Mouse (Mus musculus): ENCODE results near the gene Cfap299. TPM values are rescaled to one million over a fixed set of nuclear protein-coding genes. Genes with fewer than 3 reads are reported as not detected.
A peak's percentile ranks its signal among the peaks of the same experiment; 100 is the strongest.
"Not testable (repeated sequence)": the region's sequence is repeated elsewhere in the genome, so short reads cannot be mapped to it uniquely, and the experiment has no call there.

The Cfap299 gene
- not detected for total RNA-seq (2021)
- long read RNA-seq, experiment 1: 0 reads
- long read RNA-seq, experiment 2: 0 reads

GRCm38 (mm10) chr5:98328848-98329624 lies at the start of gene Cfap299:
Gene Cfap299 (plus strand): TSS chr5:98329304.
- intact Hi-C loops (cut with DNase I): loop anchor here (1.0 to 2.0 kb wide), 2 partner anchors 144 to 1202 kb away; no protein-coding TSS in a partner anchor
- DNase-seq: peak; percentile 83 to 92

- intact Hi-C loops (cut with DNase I): no loop called here
- DNase-seq: no peak
These were observed 47.1 kb upstream of the Cfap299 start for GRCm38 (mm10) chr5:98281993-98282392.

- intact Hi-C loops (cut with DNase I): no loop called here
- DNase-seq: peak in 1 of 2 experiments; percentile 2
These were observed 45.2 kb upstream of the Cfap299 start for GRCm38 (mm10) chr5:98283696-98284478.

DNA sequence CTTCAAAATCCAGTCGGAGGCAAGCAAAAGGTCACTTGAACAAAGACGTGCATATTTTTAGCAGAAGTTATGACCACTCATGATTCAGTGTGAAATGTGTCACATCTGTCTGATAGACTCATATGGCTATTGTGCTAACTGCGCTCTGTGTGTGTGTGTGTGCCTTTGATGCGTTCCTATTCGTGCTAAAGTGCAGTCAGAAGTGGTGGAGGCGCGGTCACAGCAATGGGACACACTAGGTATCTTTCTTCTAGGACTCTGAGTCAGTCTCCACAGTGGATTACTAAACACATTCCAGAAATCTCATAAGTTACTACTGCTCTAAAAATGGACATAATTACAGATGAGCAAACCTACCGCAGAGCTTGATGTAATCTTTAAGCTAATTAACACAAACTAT lies 38.5 kb upstream of the Cfap299 start:
- intact Hi-C loops (cut with DNase I): no loop called here
- DNase-seq: no peak

DNA sequence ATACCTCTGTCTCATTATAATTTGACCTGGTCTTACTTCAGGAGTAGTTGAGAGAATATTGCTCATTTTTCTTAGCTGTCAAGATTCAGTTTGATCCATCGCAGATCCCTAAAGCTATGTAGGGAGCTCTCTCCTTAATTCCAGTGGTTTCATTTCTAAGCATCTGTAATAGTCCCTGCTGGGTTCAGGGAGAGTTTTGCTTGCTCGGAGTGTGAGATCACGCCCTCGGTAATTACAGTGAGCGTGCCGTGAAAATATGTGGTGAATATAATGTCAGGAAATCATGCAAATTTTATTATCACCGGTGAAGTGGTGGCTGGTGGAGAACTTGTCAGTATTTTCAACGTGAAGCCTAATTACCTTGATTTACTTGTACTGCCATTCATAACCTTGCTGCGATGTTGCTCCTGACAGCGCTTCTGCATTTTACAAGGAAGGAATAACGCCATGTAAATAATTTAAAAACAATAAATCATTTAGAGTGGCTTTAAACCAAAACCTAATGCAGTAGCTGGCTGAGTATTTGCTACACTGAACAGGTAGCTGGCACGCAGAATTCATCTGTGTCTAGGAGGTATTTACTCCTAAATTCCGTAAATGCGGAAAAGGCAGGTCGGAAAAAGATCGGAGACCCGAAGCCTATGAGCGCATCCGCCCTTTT lies 36.6 kb upstream of the Cfap299 start:
- intact Hi-C loops (cut with DNase I): no loop called here
- DNase-seq: no peak

DNA sequence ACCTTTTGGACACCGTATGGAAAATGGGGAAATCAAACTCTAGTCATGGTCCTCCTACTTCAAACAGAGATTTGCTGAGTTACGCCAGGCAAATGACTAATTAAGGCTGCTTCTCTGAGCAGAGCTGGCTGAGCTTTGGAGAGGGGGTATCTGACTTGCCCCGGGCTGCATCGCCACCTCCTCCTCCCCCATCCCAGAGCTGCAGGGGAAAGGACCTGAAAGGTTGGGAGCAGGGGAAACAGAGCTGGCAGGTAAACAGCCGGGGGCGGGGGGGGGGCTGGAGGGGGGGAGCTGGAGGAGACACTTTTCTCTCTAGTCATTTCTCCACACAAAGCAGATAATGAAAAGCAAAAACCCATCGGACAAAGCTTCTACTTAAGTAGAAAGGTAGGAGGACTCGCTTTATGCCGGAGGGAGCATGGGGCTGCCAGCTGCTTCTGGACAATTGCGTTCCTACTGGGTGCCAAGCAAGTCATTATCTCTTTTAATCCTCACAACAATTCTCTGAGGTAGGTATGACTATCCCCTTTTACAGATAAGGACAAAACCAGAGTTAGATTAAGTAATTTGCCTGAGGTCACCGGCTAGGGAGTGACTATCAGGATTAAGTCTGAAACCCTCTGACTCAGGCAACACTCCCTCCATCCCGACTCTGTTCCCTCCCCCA lies 35.9 kb upstream of the Cfap299 start:
- intact Hi-C loops (cut with DNase I): no loop called here
- no peak for DNase-seq

DNA sequence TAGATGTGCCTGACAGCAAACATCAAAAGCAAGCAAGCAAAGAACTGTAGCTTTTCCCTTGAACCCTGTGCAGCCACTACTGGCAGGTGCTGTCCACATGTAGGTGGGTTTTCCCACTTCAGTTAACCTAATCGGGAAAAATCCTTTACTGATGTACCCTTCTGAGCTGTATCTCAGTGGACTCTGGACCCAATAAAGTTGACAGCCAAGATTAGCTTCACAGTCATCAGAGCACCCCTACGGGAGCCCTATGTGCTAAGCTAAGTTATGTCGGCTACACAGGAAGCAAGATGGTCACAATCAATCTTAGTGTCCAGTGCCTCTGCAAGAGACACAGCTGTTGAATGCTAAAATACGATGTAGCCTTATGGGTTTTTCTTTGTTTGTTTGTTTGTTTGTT lies 29.0 kb upstream of the Cfap299 start:
- DNase-seq: no peak
- intact Hi-C loops (cut with DNase I): no loop called here

GRCm38 (mm10) chr5:98305673-98306072 lies 23.4 kb upstream of the Cfap299 start:
- no peak for DNase-seq
- intact Hi-C loops (cut with DNase I): no loop called here

- DNase-seq: no peak
These were observed 22.6 kb upstream of the Cfap299 start for GRCm38 (mm10) chr5:98306528-98306927.

GRCm38 (mm10) chr5:98326625-98327024 lies 2.5 kb upstream of the Cfap299 start:
- no peak for DNase-seq
- intact Hi-C loops (cut with DNase I): no loop called here

More at GRCm38 (mm10) chr5:98306528-98306927, 22.6 kb upstream of the Cfap299 start:
- intact Hi-C loops (cut with DNase I): no loop called here

DNA sequence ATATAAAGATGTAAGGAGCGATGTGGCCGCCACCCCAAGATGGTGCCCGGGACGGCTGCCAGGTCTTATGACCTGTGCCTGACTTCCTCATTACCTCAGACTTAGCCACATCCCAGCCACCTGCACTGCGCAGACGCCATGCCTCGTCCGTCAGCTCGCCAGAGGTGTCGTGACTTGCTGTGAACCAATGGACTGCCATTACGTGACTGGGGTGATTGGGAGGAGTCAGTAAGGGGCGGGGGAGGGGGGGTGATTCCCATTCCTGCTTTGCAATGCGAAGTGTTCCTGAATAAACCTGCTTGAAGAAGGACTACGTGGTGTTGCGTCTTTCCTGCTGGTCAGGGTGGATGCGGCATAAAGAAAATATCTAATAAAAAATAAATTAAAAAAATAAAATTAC lies 14.6 kb downstream of the Cfap299 start:
- DNase-seq; intact Hi-C loops (cut with DNase I): not testable (repeated sequence)

GRCm38 (mm10) chr5:98344581-98344980 lies 15.5 kb downstream of the Cfap299 start:
- intact Hi-C loops (cut with DNase I): no loop called here
- no peak for DNase-seq

DNA sequence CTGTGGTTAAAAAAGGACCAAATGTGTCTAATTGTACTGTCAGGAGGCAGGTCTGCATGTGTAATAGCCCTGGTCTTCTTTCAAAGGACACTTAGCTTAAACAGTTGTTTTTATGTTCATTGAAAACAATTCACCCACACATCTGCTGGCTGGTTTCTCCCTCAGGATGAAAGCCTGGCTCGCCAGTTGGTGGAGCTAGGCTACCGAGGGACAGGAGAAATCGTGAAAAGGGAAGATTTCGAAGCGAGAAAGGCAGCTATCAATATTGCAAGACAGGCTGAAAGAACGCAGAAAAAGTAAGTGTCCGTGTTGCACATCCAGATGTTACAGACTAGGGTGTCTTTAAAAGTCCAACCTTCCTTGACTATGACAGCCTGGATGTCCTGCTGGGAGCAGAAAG lies 17.0 kb downstream of the Cfap299 start:
- DNase-seq: no peak
- intact Hi-C loops (cut with DNase I): loop anchor here (5.0 kb wide), 2 partner anchors 531 to 811 kb away; no protein-coding TSS in a partner anchor

DNA sequence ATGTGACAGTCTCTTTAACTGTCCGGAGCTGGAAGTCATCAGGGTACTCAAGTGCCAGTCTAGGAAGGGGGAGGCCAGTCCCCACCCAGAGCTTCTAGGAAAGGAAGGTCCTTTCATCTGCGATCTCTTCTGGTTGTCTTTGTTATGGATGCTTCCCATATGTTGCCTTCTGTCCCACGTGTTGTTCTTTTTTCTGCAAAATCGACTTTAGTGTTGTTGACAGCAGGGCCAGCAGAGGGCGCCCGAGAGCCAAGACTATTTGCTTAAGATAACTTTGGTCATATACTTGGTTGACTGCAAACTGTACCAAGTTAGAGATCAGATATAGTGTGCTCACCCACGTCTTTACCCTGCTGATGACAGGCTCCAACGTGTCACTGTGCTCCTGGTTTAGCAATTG lies 19.5 kb downstream of the Cfap299 start:
- intact Hi-C loops (cut with DNase I): loop anchor here (2.0 to 5.0 kb wide), 3 partner anchors 516 to 809 kb away; no protein-coding TSS in a partner anchor
- peak; percentile 63 to 76 for DNase-seq

DNA sequence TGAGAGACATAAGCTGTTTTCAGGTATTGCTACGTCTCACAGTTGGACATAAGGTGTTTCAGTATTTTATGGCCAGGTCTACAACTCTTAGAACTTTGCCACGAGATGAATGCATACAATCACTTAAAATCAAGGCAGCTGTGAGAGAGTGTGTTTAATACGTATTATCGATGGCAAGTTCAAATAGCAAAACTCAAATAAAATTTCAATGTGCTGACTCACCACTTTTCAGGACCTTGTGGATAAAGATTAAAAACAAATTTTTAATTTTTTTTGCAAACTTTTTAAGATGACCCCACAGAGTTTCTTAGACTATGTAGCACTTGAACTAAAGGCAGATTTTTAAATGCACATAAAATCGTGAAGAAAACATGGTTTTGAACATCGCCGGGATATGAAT lies 30.8 kb downstream of the Cfap299 start:
- intact Hi-C loops (cut with DNase I): no loop called here
- DNase-seq: no peak

GRCm38 (mm10) chr5:98360792-98361419 lies 31.8 kb downstream of the Cfap299 start:
- DNase-seq: no peak
- intact Hi-C loops (cut with DNase I): no loop called here

DNA sequence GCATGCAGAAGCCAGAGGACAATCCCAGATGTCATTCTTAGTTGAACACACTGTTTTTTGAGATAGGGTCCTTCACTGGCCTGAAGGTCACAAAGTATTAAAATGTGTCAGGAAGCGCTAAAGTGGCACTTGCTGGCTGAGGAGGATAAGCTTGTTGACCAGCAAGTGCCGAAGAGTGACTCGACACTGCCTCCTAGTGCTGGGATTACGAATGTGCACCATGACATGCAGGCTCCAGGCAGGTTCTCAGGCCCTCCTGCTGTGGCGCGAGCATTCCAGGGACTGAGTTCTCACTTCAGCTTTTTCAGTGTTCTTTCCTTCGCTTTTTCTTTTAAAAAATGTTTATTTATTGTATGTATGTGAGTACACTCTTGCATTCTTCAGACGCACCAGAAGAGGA lies 34.3 kb downstream of the Cfap299 start:
- intact Hi-C loops (cut with DNase I): no loop called here

DNA sequence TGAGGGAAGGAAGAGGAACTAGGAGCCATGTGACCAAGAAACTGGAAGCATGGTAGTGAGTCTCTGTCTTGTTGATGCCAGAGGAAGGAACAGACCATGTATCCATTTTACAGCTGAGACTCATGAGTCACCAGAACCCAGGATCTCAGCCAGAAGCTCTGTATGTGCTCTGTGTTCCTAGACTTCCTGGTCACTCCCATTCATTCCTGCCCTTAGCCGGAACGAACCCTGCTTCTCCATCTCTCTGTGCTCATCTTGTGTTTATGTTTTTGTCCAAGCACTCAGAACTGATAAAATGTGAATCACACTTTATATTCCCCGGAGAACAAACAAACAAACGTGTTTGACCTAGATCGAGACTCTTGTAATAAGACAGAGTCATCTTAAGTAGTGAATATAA lies 36.2 kb downstream of the Cfap299 start:
- DNase-seq: no peak
- intact Hi-C loops (cut with DNase I): no loop called here

More for the DNA sequence above, 34.3 kb downstream of the Cfap299 start:
- no peak for DNase-seq

DNA sequence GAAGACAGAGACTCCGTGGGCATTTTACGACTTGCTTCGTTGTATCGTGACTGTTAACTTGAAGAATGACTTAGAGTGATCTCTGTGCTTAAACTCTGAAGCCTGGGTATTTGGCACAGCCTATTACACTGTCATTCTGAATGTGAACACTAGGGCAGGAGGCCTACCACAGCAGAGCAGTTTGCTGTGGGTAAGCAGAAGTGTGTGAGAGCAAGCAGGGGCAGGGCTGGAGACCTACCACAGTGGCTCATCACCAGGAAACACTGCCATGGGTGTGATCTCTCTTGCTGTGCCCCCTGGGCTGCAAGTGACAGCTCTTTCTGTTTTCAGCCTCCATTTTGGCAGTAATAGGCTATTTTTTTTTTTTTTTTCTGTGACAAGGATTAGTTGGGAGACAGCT lies 39.7 kb downstream of the Cfap299 start:
- no peak for DNase-seq
- intact Hi-C loops (cut with DNase I): no loop called here

- no peak for DNase-seq
- intact Hi-C loops (cut with DNase I): no loop called here
These were observed 40.3 kb downstream of the Cfap299 start for GRCm38 (mm10) chr5:98369426-98369825.
